Mouse (Mus musculus): ENCODE data around the gene Terb2. TPM values are rescaled to one million over a fixed set of nuclear protein-coding genes. Genes with fewer than 3 reads are reported as not detected.
"Not testable (repeated sequence)": the region's sequence is repeated elsewhere in the genome, so short reads cannot be mapped to it uniquely, and the experiment has no call there.

The Terb2 gene
- total and polyA plus RNA-seq, 3 experiments, result not detected

DNA sequence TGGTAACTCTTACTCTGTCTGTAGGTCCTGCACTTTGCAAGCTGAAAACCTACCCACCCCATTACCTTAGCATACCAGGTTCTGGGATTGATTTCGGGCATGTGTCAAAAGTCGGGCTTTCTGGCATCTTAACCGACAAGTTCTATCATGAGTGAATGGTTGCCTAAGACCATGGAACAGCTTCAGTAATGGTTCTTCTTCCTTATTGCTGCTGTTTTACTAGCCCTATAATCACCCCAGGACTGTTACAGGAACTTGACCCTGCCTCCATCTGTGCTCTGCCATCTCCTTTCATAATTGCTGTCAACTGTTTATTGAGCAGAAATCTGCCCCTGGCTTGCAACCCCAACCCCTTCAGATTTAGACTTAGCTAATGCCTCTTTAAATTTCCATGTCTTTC lies 679 bp downstream of the Terb2 start:
- 95% methylated on average over 3 of the region's 3 CpGs for WGBS
- no peak for DNase-seq
- intact Hi-C loops (cut with DNase I), result no loop called here

DNA sequence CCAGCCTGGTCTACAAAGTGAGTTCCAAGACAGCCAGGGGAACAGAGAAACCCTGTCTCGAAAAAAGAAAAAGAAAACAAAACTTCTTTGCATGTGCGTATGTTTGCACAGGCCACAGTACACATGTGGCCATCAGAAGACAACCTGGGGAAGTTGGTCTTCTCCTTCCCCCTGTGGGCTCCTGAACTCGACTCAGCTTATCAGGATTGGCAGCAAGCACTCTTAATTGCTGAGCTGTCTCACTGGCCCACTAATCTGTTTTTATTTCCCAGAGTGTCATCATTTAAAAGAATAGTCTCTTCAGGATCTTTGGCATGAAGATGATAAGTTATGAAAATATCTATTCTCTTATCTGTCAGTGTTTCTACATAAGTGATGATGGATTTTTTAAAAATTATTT lies 5.8 kb downstream of the Terb2 start:
- H3K4me1 ChIP-seq (ENCODE audit: control insufficient read depth, insufficient read depth, low read length), result no peaks in the 10 kb centered on the region
- no peak overlapping the region for H3K4me3 ChIP-seq
- WGBS, result 58% methylated on average over 3 of the region's 3 CpGs
- DNase-seq, result no peak
- no peak overlapping the region for H3K9ac ChIP-seq (ENCODE audit: low read depth, low read length)
- no peaks in the 10 kb centered on the region for H3K79me2 ChIP-seq (replicated peaks; ENCODE audit: control insufficient read depth, insufficient read depth, low read length)
- no peaks in the 10 kb centered on the region for H3K36me3 ChIP-seq (ENCODE audit: control insufficient read depth, insufficient read depth, low read length)
- H3K27ac ChIP-seq, result no peak overlapping the region
- TF ChIP-seq POLR2A (IDR thresholded peaks at IDR 0.05; ENCODE audit: insufficient read depth, low read depth, low read length) (no peak), EP300 (IDR thresholded peaks at IDR 0.05; ENCODE audit: insufficient read depth, low read depth, low read length) (no peak), CTCF (IDR thresholded peaks at IDR 0.05) (no peak)
- intact Hi-C loops (cut with DNase I), result loop anchor here (10.0 kb wide), 1 partner anchor 273 kb away; no protein-coding TSS in a partner anchor
- no peaks in the 10 kb centered on the region for H3K27me3 ChIP-seq (ENCODE audit: control insufficient read depth, insufficient read depth, low read length)

More for the DNA sequence above, 679 bp downstream of the Terb2 start:
- Histone ChIP-seq H3K79me2 (replicated peaks; ENCODE audit: control insufficient read depth, insufficient read depth, low read length) (no peaks in the 10 kb centered on the region), H3K27ac (no peak overlapping the region), H3K9ac (ENCODE audit: low read depth, low read length) (no peak overlapping the region), H3K4me1 (ENCODE audit: control insufficient read depth, insufficient read depth, low read length) (no peaks in the 10 kb centered on the region), H3K27me3 (ENCODE audit: control insufficient read depth, insufficient read depth, low read length) (no peaks in the 10 kb centered on the region), H3K36me3 (ENCODE audit: control insufficient read depth, insufficient read depth, low read length) (no peaks in the 10 kb centered on the region), H3K4me3 (no peak overlapping the region)
- no peak for TF ChIP-seq POLR2A (IDR thresholded peaks at IDR 0.05; ENCODE audit: insufficient read depth, low read depth, low read length)
- TF ChIP-seq EP300 (IDR thresholded peaks at IDR 0.05; ENCODE audit: insufficient read depth, low read depth, low read length), result no peak
- no peak for TF ChIP-seq CTCF (IDR thresholded peaks at IDR 0.05)

DNA sequence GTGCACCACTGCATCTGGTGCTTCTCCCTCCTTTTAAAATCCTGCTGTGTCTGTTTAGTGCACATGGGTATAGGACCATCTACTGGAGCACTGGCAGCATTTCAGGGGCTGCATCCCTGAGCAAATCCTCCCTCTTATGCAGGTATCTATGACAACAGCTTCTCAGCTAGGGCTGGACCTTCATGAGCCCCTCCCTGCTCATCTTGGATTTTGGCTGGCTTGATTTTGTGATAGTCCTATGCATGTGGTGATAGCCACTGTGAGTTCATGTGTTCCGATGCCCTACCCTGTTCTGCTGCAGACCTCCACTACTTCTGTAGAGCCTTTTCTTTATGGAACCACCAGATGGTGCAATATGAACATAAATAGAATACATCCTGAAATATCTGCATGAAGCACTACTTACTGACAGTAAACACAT lies 8.4 kb downstream of the Terb2 start:
- no peak overlapping the region for H3K27ac ChIP-seq
- H3K36me3 ChIP-seq (ENCODE audit: control insufficient read depth, insufficient read depth, low read length), result no peaks in the 10 kb centered on the region
- no peak for TF ChIP-seq POLR2A (IDR thresholded peaks at IDR 0.05; ENCODE audit: insufficient read depth, low read depth, low read length)
- TF ChIP-seq EP300 (IDR thresholded peaks at IDR 0.05; ENCODE audit: insufficient read depth, low read depth, low read length), result no peak
- TF ChIP-seq CTCF (IDR thresholded peaks at IDR 0.05), result peak; percentile 78
- intact Hi-C loops (cut with DNase I), result loop anchor here (1.0 to 10.0 kb wide), 4 partner anchors 50 to 364 kb away; no protein-coding TSS in a partner anchor
- H3K79me2 ChIP-seq (replicated peaks; ENCODE audit: control insufficient read depth, insufficient read depth, low read length), result no peaks in the 10 kb centered on the region
- no peak for DNase-seq
- no peaks in the 10 kb centered on the region for H3K27me3 ChIP-seq (ENCODE audit: control insufficient read depth, insufficient read depth, low read length)
- no peaks in the 10 kb centered on the region for H3K4me1 ChIP-seq (ENCODE audit: control insufficient read depth, insufficient read depth, low read length)
- no peak overlapping the region for H3K4me3 ChIP-seq
- no peak overlapping the region for H3K9ac ChIP-seq (ENCODE audit: low read depth, low read length)
- WGBS, result 45% methylated on average over 1 of the region's 1 CpGs

DNA sequence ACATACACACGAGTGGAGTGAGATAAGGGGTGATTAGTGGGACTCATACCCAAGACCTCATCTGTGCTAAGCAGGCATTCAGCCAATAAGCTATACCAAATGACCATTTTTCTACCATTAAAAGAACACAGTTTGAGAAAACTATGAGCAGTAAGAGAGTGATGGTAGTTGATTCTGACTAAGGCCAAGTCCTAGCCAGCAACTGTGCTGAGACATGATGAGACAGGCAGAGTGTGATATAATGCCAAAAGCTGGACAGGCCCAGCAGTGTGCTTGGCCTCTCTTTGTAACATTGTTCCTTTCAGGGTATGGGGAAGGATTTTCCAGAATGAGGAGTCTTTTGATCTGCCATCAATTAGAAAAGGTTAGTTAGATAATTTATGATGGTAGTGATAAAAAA lies 15.4 kb downstream of the Terb2 start:
- TF ChIP-seq POLR2A (IDR thresholded peaks at IDR 0.05; ENCODE audit: insufficient read depth, low read depth, low read length) (no peak), EP300 (IDR thresholded peaks at IDR 0.05; ENCODE audit: insufficient read depth, low read depth, low read length) (no peak), CTCF (IDR thresholded peaks at IDR 0.05) (no peak)

DNA sequence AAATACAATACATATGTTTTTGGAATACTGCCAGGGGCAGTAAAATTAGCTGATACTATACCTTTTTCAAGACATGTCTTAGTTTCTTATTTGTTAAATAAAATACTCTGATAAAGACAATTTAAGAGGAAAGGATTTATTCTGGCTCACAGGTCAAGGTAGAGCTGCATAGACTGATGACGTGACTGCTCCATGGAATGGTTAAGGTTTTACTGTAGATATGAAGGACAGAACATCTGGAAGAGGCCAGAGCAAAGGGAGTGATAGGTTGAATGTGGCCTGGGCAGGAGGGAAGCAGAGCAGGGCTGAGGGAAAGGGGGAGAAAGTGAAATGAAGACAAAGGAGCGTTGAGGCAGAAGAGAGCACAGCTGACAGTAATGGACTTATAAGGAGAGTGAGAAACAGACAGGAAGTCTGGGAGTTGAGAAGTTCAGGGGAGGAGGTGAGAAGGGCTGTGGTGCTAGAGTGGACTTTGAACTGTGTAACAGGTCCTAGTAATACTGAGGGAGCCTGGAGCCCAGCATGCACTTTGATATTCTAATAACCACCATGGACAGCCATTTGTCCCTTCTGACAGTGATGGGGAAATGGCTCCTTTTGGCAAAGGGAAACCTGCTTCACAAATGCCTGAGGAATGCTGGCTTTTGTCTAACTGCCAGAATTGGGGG lies 20.5 kb downstream of the Terb2 start:
- 57% methylated on average over 2 of the region's 2 CpGs for WGBS
- Histone ChIP-seq H3K9ac (ENCODE audit: low read depth, low read length) (no peak overlapping the region), H3K4me3 (no peak overlapping the region), H3K27me3 (ENCODE audit: control insufficient read depth, insufficient read depth, low read length) (no peaks in the 10 kb centered on the region), H3K36me3 (ENCODE audit: control insufficient read depth, insufficient read depth, low read length) (no peaks in the 10 kb centered on the region), H3K79me2 (replicated peaks; ENCODE audit: control insufficient read depth, insufficient read depth, low read length) (no peaks in the 10 kb centered on the region), H3K4me1 (ENCODE audit: control insufficient read depth, insufficient read depth, low read length) (no peaks in the 10 kb centered on the region), H3K27ac (no peak overlapping the region)
- intact Hi-C loops (cut with DNase I), result no loop called here
- DNase-seq, result no peak
- TF ChIP-seq CTCF (IDR thresholded peaks at IDR 0.05) (no peak), POLR2A (IDR thresholded peaks at IDR 0.05; ENCODE audit: insufficient read depth, low read depth, low read length) (no peak), EP300 (IDR thresholded peaks at IDR 0.05; ENCODE audit: insufficient read depth, low read depth, low read length) (no peak)

More for the DNA sequence above, 15.4 kb downstream of the Terb2 start:
- WGBS, result 48% methylated on average over 1 of the region's 1 CpGs
- no peak overlapping the region for H3K4me3 ChIP-seq
- H3K79me2 ChIP-seq (replicated peaks; ENCODE audit: control insufficient read depth, insufficient read depth, low read length), result no peaks in the 10 kb centered on the region
- no peaks in the 10 kb centered on the region for H3K4me1 ChIP-seq (ENCODE audit: control insufficient read depth, insufficient read depth, low read length)
- H3K9ac ChIP-seq (ENCODE audit: low read depth, low read length), result no peak overlapping the region
- no peaks in the 10 kb centered on the region for H3K36me3 ChIP-seq (ENCODE audit: control insufficient read depth, insufficient read depth, low read length)
- no peaks in the 10 kb centered on the region for H3K27me3 ChIP-seq (ENCODE audit: control insufficient read depth, insufficient read depth, low read length)
- intact Hi-C loops (cut with DNase I), result no loop called here
- no peak for DNase-seq
- H3K27ac ChIP-seq, result no peak overlapping the region

DNA sequence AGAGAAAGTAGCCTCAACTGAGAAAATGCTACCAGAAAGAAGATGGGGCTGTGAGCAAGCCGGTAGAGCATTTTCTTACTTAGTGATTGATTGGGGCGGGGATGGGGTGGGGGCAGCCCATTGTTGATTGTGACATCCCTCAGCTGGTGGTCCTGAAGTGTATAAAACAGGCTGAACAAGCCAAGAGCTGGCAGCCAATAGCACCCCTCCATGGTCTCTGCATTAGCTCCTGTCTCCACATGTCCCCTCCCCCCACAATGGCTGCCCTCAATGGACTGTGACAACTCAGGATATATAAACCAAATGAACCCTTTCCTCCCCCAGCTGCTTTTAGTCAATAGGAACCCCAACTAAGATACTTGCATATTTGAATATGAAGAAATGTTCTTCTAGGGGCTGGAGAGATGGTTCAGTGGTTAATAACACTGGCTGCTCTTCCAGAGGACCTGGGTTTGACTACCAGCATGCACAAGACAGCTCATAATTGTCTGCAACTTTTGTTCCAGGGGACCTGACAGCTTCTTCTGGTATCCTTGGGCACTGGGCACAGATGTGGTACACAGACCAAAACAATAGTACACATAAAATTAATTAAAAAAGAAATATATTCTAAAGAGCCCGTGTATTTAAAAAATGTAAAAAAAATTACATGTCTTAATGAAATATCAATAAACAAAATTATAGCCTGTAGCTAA lies 24.6 kb downstream of the Terb2 start:
- WGBS, result 84% methylated on average over 3 of the region's 3 CpGs
- no peak overlapping the region for H3K27ac ChIP-seq
- no peaks in the 10 kb centered on the region for H3K36me3 ChIP-seq (ENCODE audit: control insufficient read depth, insufficient read depth, low read length)
- no peak overlapping the region for H3K4me3 ChIP-seq
- no peak for DNase-seq
- H3K4me1 ChIP-seq (ENCODE audit: control insufficient read depth, insufficient read depth, low read length), result no peaks in the 10 kb centered on the region
- no peaks in the 10 kb centered on the region for H3K79me2 ChIP-seq (replicated peaks; ENCODE audit: control insufficient read depth, insufficient read depth, low read length)
- intact Hi-C loops (cut with DNase I), result no loop called here
- H3K9ac ChIP-seq (ENCODE audit: low read depth, low read length), result no peak overlapping the region
- no peaks in the 10 kb centered on the region for H3K27me3 ChIP-seq (ENCODE audit: control insufficient read depth, insufficient read depth, low read length)
- TF ChIP-seq EP300 (IDR thresholded peaks at IDR 0.05; ENCODE audit: insufficient read depth, low read depth, low read length), result no peak
- no peak for TF ChIP-seq CTCF (IDR thresholded peaks at IDR 0.05)
- no peak for TF ChIP-seq POLR2A (IDR thresholded peaks at IDR 0.05; ENCODE audit: insufficient read depth, low read depth, low read length)

DNA sequence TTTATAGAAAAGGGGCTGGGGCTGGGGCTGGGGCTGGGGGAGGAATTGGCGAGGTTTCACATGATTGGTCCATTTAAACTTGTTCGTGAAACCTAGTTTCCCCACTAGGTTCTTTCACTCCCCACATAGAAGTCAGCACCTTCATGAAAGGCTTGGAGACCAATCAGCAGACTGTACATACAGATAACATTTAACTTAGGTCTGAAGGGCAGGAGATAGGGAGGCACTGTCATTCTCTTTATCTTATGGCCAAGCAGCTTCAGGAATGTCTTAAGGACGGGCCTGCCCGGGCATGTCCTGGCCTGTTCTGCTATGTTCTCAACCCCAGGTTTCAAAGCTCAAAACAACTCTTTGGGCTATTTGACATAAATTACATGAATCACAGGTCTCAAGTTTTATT lies 31.0 kb downstream of the Terb2 start:
- H3K27me3 ChIP-seq (ENCODE audit: control insufficient read depth, insufficient read depth, low read length); intact Hi-C loops (cut with DNase I); DNase-seq; H3K27ac ChIP-seq; H3K4me1 ChIP-seq (ENCODE audit: control insufficient read depth, insufficient read depth, low read length); H3K4me3 ChIP-seq; H3K36me3 ChIP-seq (ENCODE audit: control insufficient read depth, insufficient read depth, low read length); H3K9ac ChIP-seq (ENCODE audit: low read depth, low read length); H3K79me2 ChIP-seq (replicated peaks; ENCODE audit: control insufficient read depth, insufficient read depth, low read length): not testable (repeated sequence)
- 74% methylated on average over 4 of the region's 4 CpGs for WGBS

Measured in heart, adult 2 months (tissue).